Mouse (Mus musculus): ENCODE data around the gene Pla1a. TPM values are rescaled to one million over a fixed set of nuclear protein-coding genes. Genes with fewer than 3 reads are reported as not detected.

Gene Pla1a
- polyA plus RNA-seq, 1 experiment from 2014 or later: 0.37 TPM

DNA sequence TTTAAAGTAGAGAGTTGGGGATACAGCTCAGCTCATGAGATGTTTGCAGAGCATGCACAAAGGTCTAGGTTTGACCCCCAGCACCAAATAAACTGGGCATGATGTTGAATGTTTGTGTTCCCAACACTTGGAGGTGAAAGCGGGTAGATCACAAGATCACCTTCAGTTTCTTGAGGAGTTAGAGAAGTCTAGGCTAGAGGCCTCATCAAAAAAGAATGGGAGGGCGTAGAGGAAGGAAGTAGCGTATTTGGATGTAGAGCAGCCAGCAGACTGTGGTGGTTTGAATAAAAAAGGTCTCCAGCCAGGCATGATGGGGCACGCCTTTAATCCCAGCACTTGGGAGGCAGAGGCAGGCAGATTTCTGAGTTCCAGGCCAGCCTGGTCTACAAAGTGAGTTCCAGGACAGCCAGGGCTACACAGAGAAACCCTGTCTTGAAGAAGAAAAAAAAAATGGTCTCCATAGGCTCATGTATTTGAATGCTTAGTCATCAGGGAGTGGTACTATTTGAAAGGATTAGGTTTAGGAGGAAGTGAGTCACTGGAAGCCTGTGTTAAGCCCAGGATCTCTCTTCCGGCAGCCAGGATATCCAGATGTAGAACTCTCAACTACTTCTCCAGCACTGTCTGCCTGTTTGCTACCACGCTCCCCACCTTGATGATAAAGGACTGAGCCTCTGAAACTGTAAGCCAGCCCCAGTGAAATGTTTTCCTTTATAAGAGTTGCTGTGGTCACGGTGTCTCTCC lies 10.9 kb upstream of the Pla1a start:
- Histone ChIP-seq H3K9ac (no peak overlapping the region), H3K4me2 (replicated peaks) (no peak overlapping the region), H3K27me3 (no peaks in the 10 kb centered on the region), H3K27ac (no peak overlapping the region), H3K4me1 (no peaks in the 10 kb centered on the region), H3K4me3 (no peak overlapping the region), H3K36me3 (peaks cover 62% of the 10 kb centered on the region), H3K9me3 (replicated peaks) (no peaks in the 10 kb centered on the region)
- WGBS: 97% methylated on average over 7 of the region's 7 CpGs
- no peak for ATAC-seq (ENCODE audit: low FRiP score)

GRCm38 (mm10) chr16:38442216-38442615 lies 9.3 kb upstream of the Pla1a start:
- Histone ChIP-seq H3K9me3 (replicated peaks) (no peaks in the 10 kb centered on the region), H3K27ac (no peak overlapping the region), H3K4me2 (replicated peaks) (no peak overlapping the region), H3K4me1 (no peaks in the 10 kb centered on the region), H3K27me3 (no peaks in the 10 kb centered on the region), H3K36me3 (peaks cover 45% of the 10 kb centered on the region), H3K4me3 (no peak overlapping the region), H3K9ac (no peak overlapping the region)
- ATAC-seq (ENCODE audit: low FRiP score): no peak
- WGBS: 86% methylated on average over 8 of the region's 8 CpGs

GRCm38 (mm10) chr16:38441611-38442010 lies 8.7 kb upstream of the Pla1a start:
- WGBS: 90% methylated on average over 5 of the region's 5 CpGs
- Histone ChIP-seq H3K27me3 (no peaks in the 10 kb centered on the region), H3K9me3 (replicated peaks) (no peaks in the 10 kb centered on the region)

GRCm38 (mm10) chr16:38440403-38440802 lies 7.5 kb upstream of the Pla1a start:
- Histone ChIP-seq H3K4me2 (replicated peaks) (no peak overlapping the region), H3K9ac (no peak overlapping the region), H3K36me3 (peaks cover 28% of the 10 kb centered on the region), H3K9me3 (replicated peaks) (no peaks in the 10 kb centered on the region), H3K4me1 (no peaks in the 10 kb centered on the region), H3K27ac (no peak overlapping the region), H3K27me3 (no peaks in the 10 kb centered on the region), H3K4me3 (no peak overlapping the region)
- 85% methylated on average over 6 of the region's 6 CpGs for WGBS
- ATAC-seq (ENCODE audit: low FRiP score): no peak

More at GRCm38 (mm10) chr16:38441611-38442010, 8.7 kb upstream of the Pla1a start:
- Histone ChIP-seq H3K9ac (no peak overlapping the region), H3K4me2 (replicated peaks) (no peak overlapping the region), H3K4me3 (no peak overlapping the region), H3K36me3 (peaks cover 39% of the 10 kb centered on the region), H3K27ac (no peak overlapping the region), H3K4me1 (no peaks in the 10 kb centered on the region)
- no peak for ATAC-seq (ENCODE audit: low FRiP score)

DNA sequence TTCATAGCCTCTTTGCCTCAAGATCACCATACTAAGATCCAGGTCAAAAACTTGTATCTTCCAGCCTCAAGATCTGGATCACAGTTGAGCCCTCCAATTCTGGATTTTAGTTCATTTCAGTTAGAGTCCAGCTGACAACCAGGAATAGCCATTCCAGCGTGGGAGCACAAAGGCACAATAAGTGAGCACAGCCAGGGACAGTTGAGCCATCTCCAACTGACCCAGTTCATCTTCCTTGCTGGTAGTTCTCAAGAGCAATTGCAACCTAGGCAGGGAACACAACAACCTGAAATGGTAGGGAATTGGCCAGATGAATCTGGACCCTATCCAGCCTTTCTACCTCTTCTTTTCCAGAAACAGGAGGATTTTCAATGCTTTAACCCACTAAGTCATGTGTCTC lies 6.2 kb upstream of the Pla1a start:
- H3K27me3 ChIP-seq: no peaks in the 10 kb centered on the region
- no peaks in the 10 kb centered on the region for H3K9me3 ChIP-seq (replicated peaks)
- H3K4me3 ChIP-seq: no peak overlapping the region
- no peak for ATAC-seq (ENCODE audit: low FRiP score)
- WGBS: 82% methylated on average over 1 of the region's 1 CpGs
- H3K4me2 ChIP-seq (replicated peaks): no peak overlapping the region
- H3K9ac ChIP-seq: no peak overlapping the region
- no peak overlapping the region for H3K27ac ChIP-seq
- no peaks in the 10 kb centered on the region for H3K4me1 ChIP-seq
- H3K36me3 ChIP-seq: peaks cover 16% of the 10 kb centered on the region

- no peak overlapping the region for H3K4me2 ChIP-seq (replicated peaks)
- WGBS: 83% methylated on average over 4 of the region's 4 CpGs
- H3K9me3 ChIP-seq (replicated peaks): no peaks in the 10 kb centered on the region
- 0 out of 2 replicates have a peak, but pooled peaks cover 3% of the 10 kb centered on the region for H3K4me1 ChIP-seq
- H3K4me3 ChIP-seq: no peak overlapping the region
- H3K9ac ChIP-seq: no peak overlapping the region
- H3K36me3 ChIP-seq: no peaks in the 10 kb centered on the region
- H3K27me3 ChIP-seq: no peaks in the 10 kb centered on the region
- ATAC-seq (ENCODE audit: low FRiP score): no peak
- no peak overlapping the region for H3K27ac ChIP-seq
Observed at GRCm38 (mm10) chr16:38434295-38434795, 1.4 kb upstream of the Pla1a start.

DNA sequence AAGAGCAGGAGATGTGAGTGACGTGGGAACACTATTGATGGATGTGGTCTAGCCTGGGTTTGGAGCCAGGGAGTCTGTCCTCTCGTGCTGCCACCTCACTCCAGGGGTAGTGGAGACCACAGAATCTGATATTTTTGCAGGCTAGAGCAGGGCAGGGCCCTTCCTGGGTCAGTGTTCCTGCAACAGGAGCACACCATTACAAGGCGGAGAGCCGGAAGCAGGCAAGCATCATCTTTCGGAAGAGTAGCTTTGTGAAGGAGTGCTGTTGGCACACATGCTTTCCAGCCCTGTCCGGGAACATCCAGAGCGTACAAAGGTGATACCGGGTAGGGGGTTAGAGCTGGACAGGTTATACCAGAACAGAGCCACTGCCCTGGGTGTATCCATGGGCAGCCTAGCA lies 569 bp upstream of the Pla1a start:
- Histone ChIP-seq H3K36me3 (no peaks in the 10 kb centered on the region), H3K9ac (no peak overlapping the region), H3K9me3 (replicated peaks) (no peaks in the 10 kb centered on the region), H3K4me3 (no peak overlapping the region), H3K4me1 (0 out of 2 replicates have a peak, but pooled peaks cover 3% of the 10 kb centered on the region), H3K4me2 (replicated peaks) (no peak overlapping the region), H3K27me3 (no peaks in the 10 kb centered on the region), H3K27ac (no peak overlapping the region)
- ATAC-seq (ENCODE audit: low FRiP score): no peak
- 88% methylated on average over 8 of the region's 8 CpGs for whole genome bisulfite sequencing

DNA sequence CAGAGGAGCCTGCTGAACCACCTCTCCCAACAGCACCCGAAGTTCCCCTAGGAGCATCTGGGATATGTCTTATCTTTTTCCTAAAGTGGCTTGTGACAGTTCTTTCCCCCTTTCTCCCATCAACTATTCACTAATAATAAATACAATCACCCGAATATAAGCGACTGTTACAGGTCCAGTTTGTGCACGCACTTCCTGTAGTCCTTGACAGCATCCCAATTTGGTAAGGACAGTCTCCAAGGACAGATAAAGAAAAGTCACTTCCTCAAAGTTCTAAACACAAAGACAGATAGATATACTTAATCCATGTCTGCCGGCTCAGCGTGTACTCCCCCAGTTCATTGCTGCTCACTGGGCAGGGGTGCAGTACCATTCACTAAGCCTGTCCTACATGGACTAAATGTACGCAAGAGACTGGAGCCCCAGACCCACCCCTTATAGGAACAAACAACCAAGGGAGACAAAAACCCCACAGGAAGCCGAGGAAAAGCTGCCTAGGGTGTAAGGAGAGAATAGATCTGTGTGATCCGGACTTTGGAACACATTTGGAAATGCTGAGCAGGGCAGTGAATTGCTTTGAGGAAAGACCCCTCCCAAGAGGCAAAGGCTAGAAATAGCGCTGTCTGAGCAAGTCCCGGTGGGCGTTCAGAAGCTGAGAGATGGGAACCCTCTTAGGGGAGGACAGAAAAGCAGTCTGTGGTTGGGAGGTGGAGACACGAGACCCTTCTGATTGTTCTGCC lies 1.3 kb downstream of the Pla1a start:
- no peaks in the 10 kb centered on the region for H3K36me3 ChIP-seq
- 0 out of 2 replicates have a peak, but pooled peaks cover 3% of the 10 kb centered on the region for H3K4me1 ChIP-seq
- no peak overlapping the region for H3K4me2 ChIP-seq (replicated peaks)
- H3K27ac ChIP-seq: no peak overlapping the region
- no peak overlapping the region for H3K4me3 ChIP-seq
- WGBS: 49% methylated on average over 13 of the region's 13 CpGs
- no peaks in the 10 kb centered on the region for H3K27me3 ChIP-seq
- H3K9ac ChIP-seq: no peak overlapping the region
- ATAC-seq (ENCODE audit: low FRiP score): no peak
- no peaks in the 10 kb centered on the region for H3K9me3 ChIP-seq (replicated peaks)

- Histone ChIP-seq H3K4me2 (replicated peaks) (no peak overlapping the region), H3K27me3 (no peaks in the 10 kb centered on the region), H3K27ac (no peak overlapping the region), H3K4me1 (no peaks in the 10 kb centered on the region), H3K9ac (no peak overlapping the region), H3K9me3 (replicated peaks) (no peaks in the 10 kb centered on the region), H3K4me3 (no peak overlapping the region), H3K36me3 (no peaks in the 10 kb centered on the region)
- WGBS: 96% methylated on average over 1 of the region's 1 CpGs
- no peak for ATAC-seq (ENCODE audit: low FRiP score)
Observed at GRCm38 (mm10) chr16:38425799-38426198, 7.1 kb downstream of the Pla1a start.

DNA sequence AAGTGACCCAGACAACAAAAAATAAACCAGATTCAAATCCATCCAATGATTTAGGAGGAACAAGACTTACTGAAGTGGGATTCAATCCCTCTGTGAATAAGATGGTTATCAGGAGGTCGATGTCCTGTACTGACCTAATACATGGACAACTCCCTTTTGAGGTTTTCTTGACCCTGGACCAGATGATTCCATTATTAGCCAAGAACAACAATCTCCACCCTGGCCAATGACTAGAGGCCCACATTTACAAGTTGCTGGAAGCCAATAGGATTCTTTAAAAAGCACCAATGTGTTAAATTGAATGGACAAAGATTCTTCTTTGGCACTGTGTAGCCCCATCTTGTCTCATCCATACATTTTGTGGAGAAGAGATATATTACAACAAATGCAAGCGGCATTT lies 7.6 kb downstream of the Pla1a start:
- no peak for ATAC-seq (ENCODE audit: low FRiP score)
- 81% methylated on average over 2 of the region's 2 CpGs for WGBS
- H3K27me3 ChIP-seq: no peaks in the 10 kb centered on the region
- H3K4me1 ChIP-seq: no peaks in the 10 kb centered on the region
- no peaks in the 10 kb centered on the region for H3K36me3 ChIP-seq
- no peaks in the 10 kb centered on the region for H3K9me3 ChIP-seq (replicated peaks)
- no peak overlapping the region for H3K4me3 ChIP-seq
- H3K4me2 ChIP-seq (replicated peaks): no peak overlapping the region
- H3K9ac ChIP-seq: no peak overlapping the region
- no peak overlapping the region for H3K27ac ChIP-seq

GRCm38 (mm10) chr16:38414953-38415352 lies 18.0 kb downstream of the Pla1a start:
- H3K9me3 ChIP-seq (replicated peaks): no peaks in the 10 kb centered on the region
- H3K27me3 ChIP-seq: no peaks in the 10 kb centered on the region
- no peaks in the 10 kb centered on the region for H3K4me1 ChIP-seq
- no peaks in the 10 kb centered on the region for H3K36me3 ChIP-seq
- H3K9ac ChIP-seq: no peak overlapping the region
- no peak for ATAC-seq (ENCODE audit: low FRiP score)
- 88% methylated on average over 7 of the region's 7 CpGs for WGBS
- no peak overlapping the region for H3K4me3 ChIP-seq
- no peak overlapping the region for H3K27ac ChIP-seq
- H3K4me2 ChIP-seq (replicated peaks): no peak overlapping the region

- Histone ChIP-seq H3K36me3 (no peaks in the 10 kb centered on the region), H3K4me1 (no peaks in the 10 kb centered on the region), H3K9ac (no peak overlapping the region), H3K9me3 (replicated peaks) (no peaks in the 10 kb centered on the region), H3K4me3 (no peak overlapping the region), H3K27ac (no peak overlapping the region), H3K4me2 (replicated peaks) (no peak overlapping the region), H3K27me3 (no peaks in the 10 kb centered on the region)
- 99% methylated on average over 8 of the region's 8 CpGs for WGBS
- ATAC-seq (ENCODE audit: low FRiP score): no peak
Observed at GRCm38 (mm10) chr16:38408416-38408815, 24.5 kb downstream of the Pla1a start.
